Mouse (Mus musculus) bone marrow, adult 2 months (tissue): ENCODE measurements around the gene Usp47. TPM values are rescaled to one million over a fixed set of nuclear protein-coding genes. Genes with fewer than 3 reads are reported as not detected.

Source experiments
- H3K27ac ChIP-seq: fragments of 200-500 bp; 2 replicates; pipeline ENCODE4 v1.5.1; 2012; ENCODE audit warnings: low read depth, mild to moderate bottlenecking, control low read depth, inconsistent platforms, low read length; ENCODE audit not compliant: control insufficient read depth, poor library complexity, insufficient read depth
- H3K4me1 ChIP-seq: fragments of 200-500 bp; 2 replicates; pipeline ENCODE4 v1.6.1; 2011; ENCODE audit warnings: low read length; ENCODE audit not compliant: control insufficient read depth, insufficient read depth
- H3K4me3 ChIP-seq: fragments of 200-500 bp; replicated peaks from 2 replicates; pipeline ENCODE3; 2011; ENCODE audit warnings: mild to moderate bottlenecking, low read depth, low read length, control low read depth; ENCODE audit not compliant: control insufficient read depth
- CTCF ChIP-seq: fragments of 200-500 bp; IDR thresholded peaks from 2 replicates; pipeline ENCODE4 v1.5.1; 2011; ENCODE audit warnings: low read length, control low read depth; ENCODE audit not compliant: control insufficient read depth, insufficient read depth
- POLR2A ChIP-seq: fragments of 200-500 bp; IDR thresholded peaks from 2 replicates; pipeline ENCODE4 v1.6.1; 2011; ENCODE audit warnings: low read depth, mild to moderate bottlenecking, control low read depth, low read length, borderline replicate concordance; ENCODE audit not compliant: control insufficient read depth
- WGBS: fragments of 180-500 bp; shearing (Covaris S2); methylation state at CpG from one replicate; pipeline ENCODE4 v1.1.7; 2018; 5-methylcytosine and 5-hydroxymethylcytosine counted together
- polyA plus RNA-seq: library from polyadenylated mRNA; stranded (reverse); fragments of >200 nt; gene quantifications from 2 replicates; pipeline ENCODE4 v1.2.4, GENCODE M21; 2011; ENCODE audit warnings: low replicate concordance; ENCODE audit not compliant: missing spikeins, insufficient read depth, insufficient read length

Gene Usp47
- polyA plus RNA-seq, 1 experiment = 25.5 TPM

DNA sequence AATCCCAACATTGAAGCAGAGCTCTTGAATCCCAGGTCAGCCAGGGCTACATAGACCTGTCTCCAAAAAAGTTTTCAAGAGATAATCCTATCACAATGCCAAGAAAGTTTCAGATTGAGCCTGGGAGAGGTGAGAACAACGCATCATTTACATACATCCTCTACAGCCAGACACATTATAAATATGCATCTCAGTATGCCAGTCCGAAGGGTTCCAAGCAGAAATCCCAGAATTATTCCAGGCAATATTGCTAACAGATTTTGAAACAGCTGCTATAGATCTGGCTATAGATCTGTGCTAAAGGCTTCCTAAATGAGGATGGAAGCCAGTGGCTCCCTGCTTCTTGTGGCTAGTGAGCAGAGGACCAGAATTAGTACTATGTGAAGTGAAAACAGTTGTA, 77.6 kb downstream of the Usp47 start:
- TF ChIP-seq CTCF = no peak
- TF ChIP-seq POLR2A = no peak
- Histone ChIP-seq H3K4me3 (no peak overlapping the region), H3K4me1 (no peaks in the 10 kb centered on the region), H3K27ac (no peak overlapping the region)
- 92% methylated on average over 2 of the region's 2 CpGs for WGBS

DNA sequence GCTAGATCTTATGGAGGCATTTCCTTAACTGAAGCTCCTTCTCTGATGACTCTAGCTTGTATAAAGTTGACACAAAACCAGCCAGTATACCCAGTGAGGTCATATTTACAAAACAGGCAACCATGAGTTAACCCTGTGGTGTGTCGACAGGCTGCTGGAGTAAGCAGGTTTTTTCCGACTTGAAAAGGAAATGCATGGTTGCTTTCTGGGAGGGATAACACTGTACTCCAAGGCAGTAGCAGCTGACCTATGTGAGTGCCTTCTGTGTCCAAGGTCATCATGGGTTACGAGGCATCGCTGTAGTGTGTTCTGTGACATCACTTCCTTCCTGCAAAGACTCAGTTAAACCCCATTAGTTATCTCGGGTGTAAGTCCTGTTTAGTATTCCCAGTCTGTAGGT, 79.6 kb downstream of the Usp47 start:
- 50% methylated on average over 5 of the region's 5 CpGs for WGBS
- H3K27ac ChIP-seq = no peak overlapping the region
- no peaks in the 10 kb centered on the region for H3K4me1 ChIP-seq
- TF ChIP-seq POLR2A = no peak
- TF ChIP-seq CTCF = no peak
- H3K4me3 ChIP-seq = no peak overlapping the region

DNA sequence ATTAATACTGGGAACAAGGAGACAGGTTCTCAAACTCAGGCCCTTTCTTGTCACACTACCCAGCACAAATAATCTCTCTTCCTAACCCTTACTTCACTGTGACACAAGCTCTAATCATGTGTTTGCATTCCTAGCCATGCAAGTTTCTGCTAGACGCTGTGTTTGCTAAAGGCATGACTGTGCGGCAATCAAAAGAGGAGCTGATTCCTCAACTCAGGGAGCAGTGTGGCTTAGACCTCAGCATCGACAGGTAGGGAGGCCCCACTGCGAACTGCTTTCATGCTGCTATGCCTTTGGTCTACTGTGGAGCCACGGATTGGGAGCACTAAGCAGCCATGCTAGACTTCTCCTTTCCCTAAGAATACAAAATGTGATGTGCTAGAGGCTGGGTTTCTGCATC, 80.5 kb downstream of the Usp47 start:
- Histone ChIP-seq H3K27ac (no peak overlapping the region), H3K4me1 (no peaks in the 10 kb centered on the region), H3K4me3 (no peak overlapping the region)
- WGBS = 89% methylated on average over 5 of the region's 5 CpGs
- TF ChIP-seq POLR2A (no peak), CTCF (no peak)

GRCm38 (mm10) chr7:112108757-112109156, 85.5 kb downstream of the Usp47 start:
- TF ChIP-seq POLR2A (no peak), CTCF (no peak)
- Histone ChIP-seq H3K27ac (no peak overlapping the region), H3K4me3 (no peak overlapping the region), H3K4me1 (no peaks in the 10 kb centered on the region)

DNA sequence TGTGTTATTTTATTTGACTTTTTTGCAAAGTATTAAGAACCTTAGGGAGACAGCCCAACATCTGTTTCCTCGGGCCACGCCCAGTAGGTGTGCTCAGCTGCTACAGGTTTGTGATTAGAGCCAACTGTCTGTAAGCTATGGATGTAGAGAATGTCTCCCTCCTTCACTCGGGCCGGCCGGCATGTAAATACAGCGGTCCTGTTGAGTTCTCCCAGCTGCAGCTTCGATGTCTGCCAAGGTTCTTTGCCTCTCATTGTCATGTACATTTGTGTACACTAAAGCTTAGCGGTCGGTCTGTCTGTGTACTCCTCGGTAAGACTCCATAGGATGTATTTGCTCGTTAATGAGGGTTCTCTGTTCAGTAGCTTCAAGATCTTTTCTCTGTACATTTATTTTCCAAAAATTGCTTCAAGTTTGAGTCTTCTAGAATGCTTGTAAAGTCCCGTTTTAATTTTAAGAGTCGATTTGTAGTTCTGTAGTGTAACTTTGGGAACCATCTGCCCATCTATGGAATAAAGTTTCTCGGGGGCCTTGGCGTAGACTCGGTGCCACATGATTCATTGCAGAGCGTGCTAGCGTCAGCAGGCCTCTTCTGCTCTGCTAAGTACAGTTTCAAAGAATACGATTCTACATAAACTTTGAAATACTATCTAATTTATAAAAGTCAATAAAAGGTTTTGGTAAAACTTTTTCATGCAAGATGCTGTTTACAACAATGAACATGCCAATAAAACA, 87.5 kb downstream of the Usp47 start:
- Histone ChIP-seq H3K4me1 (no peaks in the 10 kb centered on the region), H3K4me3 (no peak overlapping the region), H3K27ac (no peak overlapping the region)
- no peak for TF ChIP-seq CTCF
- TF ChIP-seq POLR2A = no peak
- 88% methylated on average over 19 of the region's 19 CpGs for WGBS

DNA sequence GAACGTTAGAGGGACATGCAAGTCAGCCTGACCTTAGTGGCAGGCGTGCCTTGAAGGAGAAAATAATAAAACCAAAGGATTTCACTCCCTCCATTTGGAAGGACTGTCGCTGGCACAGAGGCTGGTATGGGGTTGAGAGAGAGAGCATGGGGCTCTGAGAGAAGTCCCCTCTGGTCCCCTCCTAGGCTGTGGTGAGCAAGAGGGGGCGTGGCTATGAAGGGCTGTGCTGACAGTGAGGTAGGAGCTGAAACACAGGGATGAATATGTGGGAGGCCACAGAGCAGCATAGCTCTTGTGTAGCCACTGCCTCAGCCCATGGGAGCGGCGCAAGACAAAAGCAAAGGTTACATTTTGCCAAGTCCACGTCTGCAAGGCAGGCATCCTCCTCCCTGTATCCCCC, 94.2 kb downstream of the Usp47 start:
- 89% methylated on average over 7 of the region's 7 CpGs for whole genome bisulfite sequencing
- H3K4me1 ChIP-seq = no peaks in the 10 kb centered on the region
- no peak for TF ChIP-seq POLR2A
- TF ChIP-seq CTCF = no peak
- no peak overlapping the region for H3K27ac ChIP-seq
- no peak overlapping the region for H3K4me3 ChIP-seq

GRCm38 (mm10) chr7:112118086-112118485, 94.8 kb downstream of the Usp47 start:
- Histone ChIP-seq H3K27ac (no peak overlapping the region), H3K4me3 (no peak overlapping the region), H3K4me1 (no peaks in the 10 kb centered on the region)
- WGBS = 79% methylated on average over 7 of the region's 7 CpGs
- TF ChIP-seq POLR2A = no peak
- no peak for TF ChIP-seq CTCF

DNA sequence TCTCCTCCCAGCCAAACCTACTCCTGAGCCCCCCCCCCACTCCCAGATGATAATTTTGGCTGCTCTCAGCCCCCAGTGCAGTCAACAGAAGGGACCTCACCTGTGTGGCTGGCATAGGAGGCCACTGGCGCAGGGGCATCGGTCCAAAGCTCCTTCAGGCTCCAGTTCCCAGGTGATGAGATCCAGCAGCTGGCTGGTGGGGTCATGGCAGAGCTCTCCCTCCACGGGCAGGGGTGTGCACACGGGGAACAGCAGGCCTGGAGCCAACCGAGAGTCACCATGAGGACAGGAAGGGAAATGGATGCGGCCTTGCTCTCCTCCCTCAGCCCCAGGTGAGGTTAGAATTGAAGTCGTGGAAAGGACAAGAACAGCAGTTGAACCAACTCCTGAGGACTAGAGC, 95.9 kb downstream of the Usp47 start:
- no peak overlapping the region for H3K4me3 ChIP-seq
- no peak overlapping the region for H3K27ac ChIP-seq
- 77% methylated on average over 7 of the region's 7 CpGs for WGBS
- no peak for TF ChIP-seq POLR2A
- no peak for TF ChIP-seq CTCF
- no peaks in the 10 kb centered on the region for H3K4me1 ChIP-seq

DNA sequence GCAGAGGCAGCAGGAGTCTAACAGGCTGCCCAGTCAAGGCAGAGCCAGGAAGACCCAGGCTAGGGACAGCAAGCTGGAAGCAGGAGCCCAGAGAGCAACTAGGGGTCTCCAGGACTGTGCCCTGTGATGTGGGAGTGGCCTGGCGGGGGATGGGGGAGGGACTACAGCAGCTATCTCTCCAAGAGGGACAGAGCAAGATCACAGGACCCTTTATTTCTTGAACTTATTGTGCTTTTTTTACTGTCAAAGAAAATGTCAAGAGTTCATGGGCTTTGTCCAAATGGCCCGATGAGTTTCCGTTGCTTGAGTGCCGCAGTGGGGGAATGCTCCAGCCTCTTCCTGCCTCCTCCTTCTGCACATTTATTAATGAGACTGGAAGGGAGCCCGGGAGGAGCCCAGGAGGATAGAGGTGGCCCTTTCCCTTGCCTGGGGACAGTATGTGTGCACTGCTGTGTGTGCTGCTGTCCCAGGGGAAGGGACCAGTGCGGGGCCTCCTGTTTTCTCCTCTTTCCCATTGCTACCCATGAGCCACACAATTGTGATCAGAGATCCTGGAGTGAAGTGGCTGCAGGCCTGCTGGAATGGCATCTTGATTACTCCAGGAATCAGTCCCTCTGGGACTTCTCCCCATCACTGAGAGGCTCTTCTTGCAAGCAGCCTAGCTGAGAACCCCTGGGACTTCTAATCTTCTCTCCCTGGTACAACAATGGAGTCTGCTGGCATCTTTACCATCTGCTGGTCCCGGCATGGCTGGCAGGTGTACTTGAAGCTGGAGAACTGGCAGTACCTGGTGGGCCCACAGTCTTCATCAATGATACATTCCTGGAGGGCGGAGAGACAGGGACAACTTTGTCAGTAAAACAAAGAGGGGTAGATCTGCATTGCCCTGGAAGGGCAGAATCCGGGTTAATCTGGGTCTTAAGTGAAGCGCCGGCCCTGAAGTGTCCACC, 97.8 kb downstream of the Usp47 start:
- TF ChIP-seq CTCF (no peak), POLR2A (no peak)
- no peak overlapping the region for H3K4me3 ChIP-seq
- H3K27ac ChIP-seq = no peak overlapping the region
- H3K4me1 ChIP-seq = no peaks in the 10 kb centered on the region
- 81% methylated on average over 11 of the region's 11 CpGs for WGBS
